Mouse (Mus musculus): ENCODE measurements around the gene Fbxo30.
"Not testable (repeated sequence)": the region's sequence is repeated elsewhere in the genome, so short reads cannot be mapped to it uniquely, and the experiment has no call there.

The Fbxo30 gene

GRCm38 (mm10) chr10:11280578-11281463 lies at the start of gene Fbxo30:
Gene Fbxo30 (plus strand): TSS chr10:11281330.
- DNase-seq (ENCODE audit: low spot score) = peak; percentile 84

- no peak for DNase-seq (ENCODE audit: low spot score)
Observed at GRCm38 (mm10) chr10:11233208-11233607, 47.9 kb upstream of the Fbxo30 start.

GRCm38 (mm10) chr10:11242988-11243387 lies 38.1 kb upstream of the Fbxo30 start:
- DNase-seq (ENCODE audit: low spot score) = not testable (repeated sequence)

GRCm38 (mm10) chr10:11248210-11248609 lies 32.9 kb upstream of the Fbxo30 start:
- DNase-seq (ENCODE audit: low spot score) = no peak

GRCm38 (mm10) chr10:11250247-11250997 lies 30.7 kb upstream of the Fbxo30 start:
- DNase-seq (ENCODE audit: low spot score) = no peak

- DNase-seq (ENCODE audit: low spot score) = not testable (repeated sequence)
Observed at GRCm38 (mm10) chr10:11253581-11253980, 27.5 kb upstream of the Fbxo30 start.

GRCm38 (mm10) chr10:11260119-11260518 lies 21.0 kb upstream of the Fbxo30 start:
- DNase-seq (ENCODE audit: low spot score) = no peak

- DNase-seq (ENCODE audit: low spot score) = not testable (repeated sequence)
Observed at GRCm38 (mm10) chr10:11262292-11262691, 18.8 kb upstream of the Fbxo30 start.

- DNase-seq (ENCODE audit: low spot score) = not testable (repeated sequence)
Observed at GRCm38 (mm10) chr10:11263795-11264194, 17.3 kb upstream of the Fbxo30 start.

- no peak for DNase-seq (ENCODE audit: low spot score)
Observed at GRCm38 (mm10) chr10:11269165-11269564, 12.0 kb upstream of the Fbxo30 start.

- DNase-seq (ENCODE audit: low spot score) = no peak
Observed at GRCm38 (mm10) chr10:11274431-11274830, 6.7 kb upstream of the Fbxo30 start.

GRCm38 (mm10) chr10:11280235-11280577 lies 924 bp upstream of the Fbxo30 start:
- DNase-seq (ENCODE audit: low spot score) = no peak

GRCm38 (mm10) chr10:11281498-11282305 lies 572 bp downstream of the Fbxo30 start:
- DNase-seq (ENCODE audit: low spot score) = peak; percentile 15

- DNase-seq (ENCODE audit: low spot score) = no peak
Observed at GRCm38 (mm10) chr10:11282306-11282631, 1.1 kb downstream of the Fbxo30 start.

GRCm38 (mm10) chr10:11298418-11298817 lies 17.3 kb downstream of the Fbxo30 start:
- DNase-seq (ENCODE audit: low spot score) = no peak

- no peak for DNase-seq (ENCODE audit: low spot score)
Observed at GRCm38 (mm10) chr10:11305365-11306053, 24.4 kb downstream of the Fbxo30 start.

GRCm38 (mm10) chr10:11306054-11306367 lies 24.9 kb downstream of the Fbxo30 start:
- no peak for DNase-seq (ENCODE audit: low spot score)

- no peak for DNase-seq (ENCODE audit: low spot score)
Observed at GRCm38 (mm10) chr10:11309866-11310265, 28.7 kb downstream of the Fbxo30 start.

GRCm38 (mm10) chr10:11310481-11310880 lies 29.4 kb downstream of the Fbxo30 start:
- DNase-seq (ENCODE audit: low spot score) = no peak

GRCm38 (mm10) chr10:11317856-11318454 lies 36.8 kb downstream of the Fbxo30 start:
- DNase-seq (ENCODE audit: low spot score) = not testable (repeated sequence)

GRCm38 (mm10) chr10:11319446-11319970 lies 38.4 kb downstream of the Fbxo30 start:
- DNase-seq (ENCODE audit: low spot score) = no peak

Measured in ovary, adult 18-20 months (tissue).